Mouse (Mus musculus) erythroblast, embryonic 14.5 days (primary cell): ENCODE data around the gene Coq4.

Experiments
- GATA1 ChIP-seq: IDR thresholded peaks from 2 replicates; pipeline ENCODE4 v1.6.1; 2012; ENCODE audit warnings: low read length, inconsistent platforms, mixed read lengths
- TAL1 ChIP-seq: IDR thresholded peaks from 3 replicates; pipeline ENCODE4 v1.6.1; 2012; ENCODE audit warnings: low read length, inconsistent platforms, mixed read lengths

- TF ChIP-seq TAL1 = no peak
- TF ChIP-seq GATA1 = no peak
Measured at GRCm38 (mm10) chr2:29833796-29834195, 46.5 kb downstream of the Coq4 start.
